Mouse (Mus musculus) bone marrow, adult 2 months (tissue): ENCODE data around the gene Nucb1.

Experiments used
- CTCF ChIP-seq: fragments of 200-500 bp; IDR thresholded peaks from 2 replicates; pipeline ENCODE4 v1.5.1; 2011; ENCODE audit warnings: low read length, control low read depth; ENCODE audit not compliant: control insufficient read depth, insufficient read depth
- POLR2A ChIP-seq: fragments of 200-500 bp; IDR thresholded peaks from 2 replicates; pipeline ENCODE4 v1.6.1; 2011; ENCODE audit warnings: low read depth, mild to moderate bottlenecking, control low read depth, low read length, borderline replicate concordance; ENCODE audit not compliant: control insufficient read depth

GRCm38 (mm10) chr7:45549641-45550436 lies 39.6 kb upstream of the Nucb1 start:
- TF ChIP-seq CTCF (no peak), POLR2A (no peak)
